Mouse (Mus musculus): ENCODE measurements around the gene Ngly1. TPM values are rescaled to one million over a fixed set of nuclear protein-coding genes. Genes with fewer than 3 reads are reported as not detected.

Gene Ngly1
- polyA plus RNA-seq, 1 experiment from 2014 or later, result 27.8 TPM

DNA sequence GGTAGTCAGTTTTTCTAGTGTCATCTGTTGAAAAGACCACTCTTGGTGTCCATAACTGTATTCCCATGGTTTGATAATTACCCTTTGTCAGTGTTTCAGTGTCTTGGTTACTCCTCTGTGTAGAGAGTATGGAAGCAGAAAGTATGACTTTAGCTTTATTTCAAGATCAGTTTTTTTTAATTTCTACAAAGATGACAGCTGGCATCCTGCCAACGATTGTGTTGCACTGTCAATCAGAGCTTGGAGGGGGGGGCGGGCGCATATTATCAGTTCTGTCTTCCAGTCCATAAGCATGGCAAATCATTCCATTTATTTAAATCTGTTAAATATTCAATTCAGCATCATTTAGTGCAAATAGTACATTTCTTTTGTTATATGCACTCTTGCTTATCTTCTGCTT is 85.2 kb downstream of the Ngly1 start:
- Histone ChIP-seq H3K4me1 (replicated peaks; ENCODE audit: control insufficient read depth, insufficient read depth, low read length) (no peaks in the 10 kb centered on the region), H3K4me3 (replicated peaks; ENCODE audit: low read length) (no peak overlapping the region), H3K4me2 (replicated peaks) (no peak overlapping the region), H3K27me3 (ENCODE audit: control insufficient read depth, insufficient read depth, low read length) (no peaks in the 10 kb centered on the region), H3K9ac (no peak overlapping the region), H3K27ac (no peak overlapping the region), H3K36me3 (replicated peaks; ENCODE audit: control insufficient read depth, insufficient read depth) (no peaks in the 10 kb centered on the region), H3K9me3 (ENCODE audit: control insufficient read depth, low read length) (no peaks in the 10 kb centered on the region)
- DNase-seq (ENCODE audit: low spot score), result no peak
- no peak for ATAC-seq (ENCODE audit: low FRiP score)
- 83% methylated on average over 3 of the region's 3 CpGs for WGBS

DNA sequence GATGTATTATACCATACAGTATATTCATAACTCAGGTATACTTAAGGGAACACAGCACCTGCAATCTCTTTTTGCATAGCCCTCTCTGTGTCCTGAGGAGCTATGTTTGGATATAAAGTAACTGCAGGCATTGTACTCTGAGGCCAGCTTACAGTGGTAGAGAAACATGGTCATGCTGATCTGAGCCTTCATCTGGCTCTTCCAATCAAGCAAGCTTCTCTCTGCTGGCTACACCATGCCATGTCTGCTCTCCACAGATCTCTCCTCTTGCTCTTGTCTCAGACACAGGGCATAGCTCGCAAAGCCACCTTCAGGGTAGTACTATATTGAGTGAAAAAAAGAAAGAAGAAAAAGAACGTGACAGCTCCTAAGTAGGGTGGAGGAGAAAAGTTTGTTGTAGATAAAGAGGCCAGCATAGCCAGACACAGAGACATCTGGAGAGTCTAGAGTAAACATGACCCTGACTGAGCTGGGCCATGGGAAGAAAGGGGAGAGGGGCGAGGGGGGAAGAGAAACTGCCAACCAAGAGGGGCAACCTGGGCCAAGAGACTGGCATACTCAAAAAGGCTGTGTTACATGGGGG is 86.8 kb downstream of the Ngly1 start:
- Histone ChIP-seq H3K4me1 (replicated peaks; ENCODE audit: control insufficient read depth, insufficient read depth, low read length) (no peaks in the 10 kb centered on the region), H3K9ac (no peak overlapping the region), H3K27ac (no peak overlapping the region), H3K9me3 (ENCODE audit: control insufficient read depth, low read length) (no peaks in the 10 kb centered on the region), H3K36me3 (replicated peaks; ENCODE audit: control insufficient read depth, insufficient read depth) (no peaks in the 10 kb centered on the region), H3K4me2 (replicated peaks) (no peak overlapping the region), H3K27me3 (ENCODE audit: control insufficient read depth, insufficient read depth, low read length) (no peaks in the 10 kb centered on the region), H3K4me3 (replicated peaks; ENCODE audit: low read length) (no peak overlapping the region)
- ATAC-seq (ENCODE audit: low FRiP score) (no peak), DNase-seq (ENCODE audit: low spot score) (no peak)
- 67% methylated on average over 3 of the region's 3 CpGs for WGBS

DNA sequence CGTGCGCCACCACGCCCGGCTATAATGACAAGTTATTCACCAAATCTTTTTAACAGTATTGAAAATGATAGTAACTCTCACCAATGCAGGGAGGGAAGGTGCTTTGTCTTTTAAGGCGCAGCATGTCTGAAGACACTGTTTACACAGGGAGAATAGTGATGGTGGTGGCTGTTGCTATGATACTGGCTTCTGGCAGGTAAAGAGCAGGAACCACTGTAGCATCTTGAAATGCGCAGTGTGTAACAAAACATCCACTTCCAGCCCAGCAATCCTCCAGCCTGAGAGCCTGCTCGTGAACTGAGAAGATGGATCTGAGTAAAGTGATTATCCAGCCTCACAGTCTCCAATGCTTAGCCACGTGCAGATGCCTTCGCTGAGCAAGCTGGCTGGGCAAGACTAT is 98.4 kb downstream of the Ngly1 start:
- Histone ChIP-seq H3K36me3 (replicated peaks; ENCODE audit: control insufficient read depth, insufficient read depth) (no peaks in the 10 kb centered on the region), H3K27ac (no peak overlapping the region), H3K4me1 (replicated peaks; ENCODE audit: control insufficient read depth, insufficient read depth, low read length) (no peaks in the 10 kb centered on the region), H3K9me3 (ENCODE audit: control insufficient read depth, low read length) (no peaks in the 10 kb centered on the region), H3K4me2 (replicated peaks) (no peak overlapping the region), H3K9ac (no peak overlapping the region), H3K4me3 (replicated peaks; ENCODE audit: low read length) (no peak overlapping the region), H3K27me3 (ENCODE audit: control insufficient read depth, insufficient read depth, low read length) (no peaks in the 10 kb centered on the region)
- DNase-seq (ENCODE audit: low spot score) (no peak), ATAC-seq (ENCODE audit: low FRiP score) (no peak)
- 74% methylated on average over 9 of the region's 9 CpGs for WGBS

DNA sequence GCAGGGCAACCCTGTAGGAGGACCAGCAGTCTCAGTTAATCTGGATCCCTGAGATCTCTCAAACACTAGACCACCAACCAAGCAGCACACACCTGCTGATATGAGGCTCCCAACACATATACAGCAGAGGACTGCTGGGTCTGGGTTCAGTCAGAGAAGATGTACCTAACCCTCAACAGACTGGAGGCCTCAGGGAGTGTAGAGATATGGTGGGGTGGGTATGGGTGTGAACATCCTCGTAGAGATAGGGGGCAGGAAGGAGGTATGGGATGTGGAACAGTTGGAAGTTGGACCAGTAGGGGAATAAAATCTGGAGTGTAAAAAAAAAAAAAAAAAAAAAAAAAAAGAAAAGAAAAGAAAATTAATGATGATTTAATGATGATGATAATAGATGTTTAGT is 110.6 kb downstream of the Ngly1 start:
- no peaks in the 10 kb centered on the region for H3K36me3 ChIP-seq (replicated peaks; ENCODE audit: control insufficient read depth, insufficient read depth)
- ATAC-seq (ENCODE audit: low FRiP score), result no peak
- 79% methylated on average over 1 of the region's 1 CpGs for WGBS

More for the DNA sequence above, 110.6 kb downstream of the Ngly1 start:
- Histone ChIP-seq H3K27ac (no peak overlapping the region), H3K9me3 (ENCODE audit: control insufficient read depth, low read length) (no peaks in the 10 kb centered on the region), H3K9ac (no peak overlapping the region), H3K4me3 (replicated peaks; ENCODE audit: low read length) (no peak overlapping the region), H3K4me1 (replicated peaks; ENCODE audit: control insufficient read depth, insufficient read depth, low read length) (0 out of 2 replicates have a peak, but pooled peaks cover 5% of the 10 kb centered on the region), H3K27me3 (ENCODE audit: control insufficient read depth, insufficient read depth, low read length) (no peaks in the 10 kb centered on the region), H3K4me2 (replicated peaks) (no peak overlapping the region)
- DNase-seq (ENCODE audit: low spot score), result no peak

Other genes with a start within 250 kb of the Ngly1 start
- gene Oxsm, start 528 bp downstream of the Ngly1 start, polyA plus RNA-seq (2014; fragmentation: Nextera tagmentation; extraction: Ambion mirVana), result 1.5 and 2.0 TPM in 2 replicates
- gene Top2b, start 115.9 kb downstream of the Ngly1 start, polyA plus RNA-seq (2014; fragmentation: Nextera tagmentation; extraction: Ambion mirVana), result 124 and 153 TPM in 2 replicates